Mouse (Mus musculus): ENCODE results near the gene Diras2.
"Not testable (repeated sequence)": the region's sequence is repeated elsewhere in the genome, so short reads cannot be mapped to it uniquely, and the experiment has no call there.

Diras2 gene

DNA sequence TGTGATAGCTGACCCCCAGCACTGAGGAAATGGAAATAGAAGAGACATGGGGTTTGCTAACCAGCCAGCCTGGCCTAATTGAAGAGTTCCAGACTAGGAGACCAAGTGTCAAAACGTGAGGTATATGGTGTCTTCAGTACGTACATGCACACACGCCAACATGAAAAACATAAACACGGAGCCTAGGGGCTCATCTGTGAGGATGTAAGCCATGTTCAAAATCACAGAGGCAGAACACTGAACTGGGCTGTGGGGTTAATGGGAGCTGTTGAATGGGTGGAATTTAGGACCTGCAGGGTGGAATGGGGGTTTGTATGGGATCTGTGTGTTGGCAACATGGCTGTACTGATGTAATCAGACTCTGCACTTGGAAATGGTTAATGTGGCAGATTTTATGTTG, 14.5 kb downstream of the Diras2 start:
- no peak for DNase-seq

GRCm38 (mm10) chr13:52516051-52516450, 15.0 kb downstream of the Diras2 start:
- no peak for DNase-seq

GRCm38 (mm10) chr13:52513554-52513953, 17.5 kb downstream of the Diras2 start:
- DNase-seq = peak in 1 of 2 experiments; percentile 67

DNA sequence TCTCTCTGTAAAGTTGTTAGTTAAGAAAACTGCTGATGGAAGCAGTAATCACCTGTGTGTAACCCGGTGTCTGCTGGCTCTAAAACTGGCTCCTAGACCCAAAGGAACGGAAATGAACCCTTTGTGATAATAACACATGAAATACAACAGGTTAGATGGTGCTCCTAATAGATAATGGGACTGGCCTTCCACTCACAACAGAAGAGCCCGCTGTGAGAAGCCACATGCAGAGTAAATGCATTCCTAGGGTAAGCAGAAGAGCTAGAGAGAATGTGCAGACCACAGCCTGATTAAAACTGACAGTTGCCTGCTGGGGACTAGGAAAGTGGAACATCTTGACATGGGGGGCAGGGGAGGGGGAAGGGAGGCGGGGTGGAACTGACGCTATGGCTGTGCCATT, 18.7 kb downstream of the Diras2 start:
- DNase-seq = peak; percentile 88 to 90

GRCm38 (mm10) chr13:52510172-52510880, 20.8 kb downstream of the Diras2 start:
- peak; percentile 73 for DNase-seq

- peak in 1 of 2 experiments; percentile 26 for DNase-seq
Observed at GRCm38 (mm10) chr13:52507460-52508293, 23.4 kb downstream of the Diras2 start.

GRCm38 (mm10) chr13:52506822-52507221, 24.3 kb downstream of the Diras2 start:
- not testable (repeated sequence) for DNase-seq

DNA sequence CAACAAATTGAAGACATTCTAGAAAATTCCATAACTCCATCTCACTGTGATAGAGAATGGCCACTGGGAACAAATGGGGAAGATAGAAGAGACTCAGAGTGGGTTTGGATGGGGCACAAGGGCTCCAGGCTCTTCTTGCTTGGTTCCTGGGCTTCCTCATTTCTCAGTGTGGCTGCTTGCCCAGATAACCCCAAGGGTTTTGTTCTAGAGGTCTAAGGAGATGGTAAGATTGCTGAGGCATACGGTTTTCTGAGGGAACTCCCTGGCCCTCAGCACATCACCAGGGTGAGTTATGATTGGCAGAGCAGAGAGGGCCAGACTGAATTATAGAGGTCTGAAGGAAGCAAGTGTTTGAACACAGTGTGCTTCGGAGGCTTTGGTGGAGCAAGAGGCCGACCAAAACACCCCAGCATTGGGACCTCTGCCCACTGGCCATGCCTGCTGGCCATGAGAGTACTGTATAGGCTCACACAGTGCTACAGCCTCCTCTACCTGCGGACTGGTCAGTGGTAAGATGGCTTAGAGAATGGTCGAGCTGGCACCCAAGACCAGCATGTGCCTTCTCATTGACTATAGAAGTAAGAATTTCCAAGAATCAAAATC, 25.3 kb downstream of the Diras2 start:
- DNase-seq = peak; percentile 76 to 81

DNA sequence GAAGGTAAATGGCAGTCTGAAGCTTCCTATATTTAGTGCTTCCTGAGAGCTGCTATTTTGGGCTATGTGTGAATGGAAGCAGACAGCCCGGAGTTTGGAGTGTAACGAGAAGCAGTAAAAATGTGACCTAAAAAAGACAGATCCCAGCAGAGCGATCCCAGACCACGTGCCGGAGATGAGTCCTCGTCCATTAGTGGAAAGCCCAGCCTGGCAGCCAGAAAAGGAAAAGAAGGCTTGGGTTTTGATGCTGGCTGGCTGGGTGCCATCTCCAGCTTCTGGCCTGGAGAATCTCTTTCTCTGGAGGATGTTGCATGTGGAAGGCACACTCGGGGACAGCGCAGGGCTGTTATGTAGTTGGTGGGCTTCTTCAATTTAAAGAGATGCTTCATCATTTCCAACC, 29.4 kb downstream of the Diras2 start:
- DNase-seq = peak; percentile 91 to 93

GRCm38 (mm10) chr13:52497029-52497550, 34.0 kb downstream of the Diras2 start:
- DNase-seq = no peak

DNA sequence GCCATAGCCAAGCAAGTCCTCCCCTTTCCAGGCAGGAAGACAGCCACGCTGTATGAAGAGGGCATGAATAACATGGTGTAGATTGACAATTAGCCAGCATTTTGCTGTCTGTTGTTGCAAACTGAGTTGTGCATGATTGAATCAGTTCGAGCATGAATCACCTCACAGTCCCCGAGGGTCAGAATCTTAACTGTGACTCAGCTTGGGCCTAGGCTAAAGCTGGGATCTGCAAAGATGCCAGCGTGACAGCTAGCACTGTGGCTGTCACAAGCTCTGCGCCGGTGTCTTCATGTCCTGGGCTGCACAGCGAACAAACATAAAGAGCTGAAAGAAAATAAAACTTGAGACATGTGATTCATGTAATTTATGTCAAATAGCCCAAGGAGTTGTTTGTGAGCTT, 42.3 kb downstream of the Diras2 start:
- no peak for DNase-seq

DNA sequence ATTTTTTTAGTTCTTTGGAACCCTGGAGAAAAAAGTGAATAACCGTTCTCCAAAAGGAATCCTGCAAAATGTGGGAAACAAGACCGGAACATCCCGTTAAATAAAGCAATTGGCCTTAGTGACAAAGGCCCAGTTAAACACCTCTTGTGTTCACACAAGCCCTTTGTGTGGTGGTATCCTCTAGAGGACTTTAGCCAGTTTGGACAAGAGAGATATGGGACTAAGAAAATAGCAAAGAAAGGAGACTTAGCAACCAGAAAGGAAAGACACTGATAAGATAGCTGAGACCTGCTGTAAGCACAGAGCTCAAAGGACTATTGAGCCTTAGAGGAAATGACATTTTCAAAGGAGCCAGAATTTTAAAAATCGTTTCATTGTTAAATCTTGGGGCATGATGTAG, 47.0 kb downstream of the Diras2 start:
- DNase-seq = no peak

DNA sequence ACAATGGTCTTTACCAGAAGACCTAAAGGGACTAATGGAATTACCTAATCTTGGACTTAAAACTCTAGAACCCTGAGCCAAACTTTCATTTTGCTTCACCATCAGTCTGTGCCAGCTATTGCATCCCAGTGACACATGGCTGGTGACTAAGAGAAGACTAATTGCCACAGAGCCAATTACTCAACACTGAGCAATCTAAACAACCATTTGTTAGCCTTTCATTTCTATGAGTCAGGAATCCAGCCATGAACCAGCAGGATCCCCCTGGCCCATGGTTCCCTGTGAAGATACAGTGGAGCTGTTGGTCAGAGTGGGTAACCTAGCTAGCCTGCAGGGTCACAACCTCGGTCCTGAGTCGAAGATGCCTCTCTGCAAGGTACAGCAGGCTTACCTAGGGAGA, 49.3 kb downstream of the Diras2 start:
- DNase-seq = no peak

- DNase-seq = no peak
Observed at GRCm38 (mm10) chr13:52479146-52479545, 51.9 kb downstream of the Diras2 start.

- no peak for DNase-seq
Observed at GRCm38 (mm10) chr13:52476998-52477601, 54.0 kb downstream of the Diras2 start.

GRCm38 (mm10) chr13:52476222-52476621, 54.9 kb downstream of the Diras2 start:
- no peak for DNase-seq

- DNase-seq = no peak
Observed at GRCm38 (mm10) chr13:52475264-52475663, 55.8 kb downstream of the Diras2 start.

DNA sequence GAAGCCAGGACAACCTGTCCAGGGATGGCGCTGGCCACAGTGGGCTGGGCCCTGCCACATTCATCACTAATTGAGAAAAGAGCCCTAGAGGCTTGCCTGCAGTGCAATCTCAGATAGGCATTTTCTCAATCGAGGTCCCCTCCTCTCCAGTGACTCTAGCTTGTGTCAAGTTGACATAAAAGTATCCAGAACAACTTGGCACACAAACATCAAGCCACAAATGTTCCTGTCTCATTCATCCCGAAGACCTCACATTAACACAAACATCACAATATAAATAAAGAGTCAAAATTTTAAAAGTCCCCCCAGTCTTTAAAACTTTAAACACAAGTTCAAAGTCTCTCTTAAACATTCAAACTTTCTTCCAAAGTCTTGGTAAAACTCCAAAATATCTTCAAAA, 56.3 kb downstream of the Diras2 start:
- DNase-seq = no peak

- peak; percentile 94 to 95 for DNase-seq
Observed at GRCm38 (mm10) chr13:52469795-52470690, 61.0 kb downstream of the Diras2 start.

- DNase-seq = no peak
Observed at GRCm38 (mm10) chr13:52465141-52465540, 65.9 kb downstream of the Diras2 start.

GRCm38 (mm10) chr13:52459982-52460381, 71.1 kb downstream of the Diras2 start:
- DNase-seq = peak; percentile 56 to 60

- peak; percentile 97 to 98 for DNase-seq
Observed at GRCm38 (mm10) chr13:52457889-52458324, 73.2 kb downstream of the Diras2 start.
